Mouse (Mus musculus) bone marrow, adult 2 months (tissue): Measurements from ENCODE around the gene Srgap3. TPM values are rescaled to one million over a fixed set of nuclear protein-coding genes. Genes with fewer than 3 reads are reported as not detected.

Experiments used
- H3K27ac ChIP-seq: fragments of 200-500 bp; 2 replicates; pipeline ENCODE4 v1.5.1; 2012; ENCODE audit warnings: low read depth, mild to moderate bottlenecking, control low read depth, inconsistent platforms, low read length; ENCODE audit not compliant: control insufficient read depth, poor library complexity, insufficient read depth
- H3K4me1 ChIP-seq: fragments of 200-500 bp; 2 replicates; pipeline ENCODE4 v1.6.1; 2011; ENCODE audit warnings: low read length; ENCODE audit not compliant: control insufficient read depth, insufficient read depth
- H3K4me3 ChIP-seq: fragments of 200-500 bp; replicated peaks from 2 replicates; pipeline ENCODE3; 2011; ENCODE audit warnings: mild to moderate bottlenecking, low read depth, low read length, control low read depth; ENCODE audit not compliant: control insufficient read depth
- CTCF ChIP-seq: fragments of 200-500 bp; IDR thresholded peaks from 2 replicates; pipeline ENCODE4 v1.5.1; 2011; ENCODE audit warnings: low read length, control low read depth; ENCODE audit not compliant: control insufficient read depth, insufficient read depth
- POLR2A ChIP-seq: fragments of 200-500 bp; IDR thresholded peaks from 2 replicates; pipeline ENCODE4 v1.6.1; 2011; ENCODE audit warnings: low read depth, mild to moderate bottlenecking, control low read depth, low read length, borderline replicate concordance; ENCODE audit not compliant: control insufficient read depth
- WGBS: fragments of 180-500 bp; shearing (Covaris S2); methylation state at CpG from one replicate; pipeline ENCODE4 v1.1.7; 2018; 5-methylcytosine and 5-hydroxymethylcytosine counted together
- polyA plus RNA-seq: library from polyadenylated mRNA; stranded (reverse); fragments of >200 nt; gene quantifications from 2 replicates; pipeline ENCODE4 v1.2.4, GENCODE M21; 2011; ENCODE audit warnings: low replicate concordance; ENCODE audit not compliant: missing spikeins, insufficient read depth, insufficient read length

Gene Srgap3
- polyA plus RNA-seq, 1 experiment, result 6.0 TPM

DNA sequence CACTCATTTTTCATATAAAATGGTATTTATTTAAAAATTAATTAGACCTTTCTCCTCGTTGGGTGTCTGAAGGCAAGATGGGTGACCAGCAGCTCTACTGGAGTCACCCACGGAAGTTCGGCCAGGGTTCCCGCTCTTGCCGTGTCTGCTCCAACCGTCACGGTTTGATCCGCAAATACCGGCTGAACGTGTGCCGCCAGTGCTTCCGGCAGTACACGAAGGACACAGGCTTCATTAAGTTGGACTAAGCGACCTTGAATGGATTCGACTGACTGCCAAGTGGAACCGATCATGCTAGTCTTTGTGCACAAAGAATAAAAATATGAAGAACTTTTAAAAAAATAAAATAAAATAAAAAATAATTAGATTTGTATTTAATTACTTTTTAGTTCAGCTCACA, 29.1 kb upstream of the Srgap3 start:
- Histone ChIP-seq H3K27ac (no peak overlapping the region), H3K4me1 (no peaks in the 10 kb centered on the region), H3K4me3 (no peak overlapping the region)
- 89% methylated on average over 16 of the region's 16 CpGs for WGBS
- TF ChIP-seq POLR2A, result no peak
- TF ChIP-seq CTCF, result no peak

DNA sequence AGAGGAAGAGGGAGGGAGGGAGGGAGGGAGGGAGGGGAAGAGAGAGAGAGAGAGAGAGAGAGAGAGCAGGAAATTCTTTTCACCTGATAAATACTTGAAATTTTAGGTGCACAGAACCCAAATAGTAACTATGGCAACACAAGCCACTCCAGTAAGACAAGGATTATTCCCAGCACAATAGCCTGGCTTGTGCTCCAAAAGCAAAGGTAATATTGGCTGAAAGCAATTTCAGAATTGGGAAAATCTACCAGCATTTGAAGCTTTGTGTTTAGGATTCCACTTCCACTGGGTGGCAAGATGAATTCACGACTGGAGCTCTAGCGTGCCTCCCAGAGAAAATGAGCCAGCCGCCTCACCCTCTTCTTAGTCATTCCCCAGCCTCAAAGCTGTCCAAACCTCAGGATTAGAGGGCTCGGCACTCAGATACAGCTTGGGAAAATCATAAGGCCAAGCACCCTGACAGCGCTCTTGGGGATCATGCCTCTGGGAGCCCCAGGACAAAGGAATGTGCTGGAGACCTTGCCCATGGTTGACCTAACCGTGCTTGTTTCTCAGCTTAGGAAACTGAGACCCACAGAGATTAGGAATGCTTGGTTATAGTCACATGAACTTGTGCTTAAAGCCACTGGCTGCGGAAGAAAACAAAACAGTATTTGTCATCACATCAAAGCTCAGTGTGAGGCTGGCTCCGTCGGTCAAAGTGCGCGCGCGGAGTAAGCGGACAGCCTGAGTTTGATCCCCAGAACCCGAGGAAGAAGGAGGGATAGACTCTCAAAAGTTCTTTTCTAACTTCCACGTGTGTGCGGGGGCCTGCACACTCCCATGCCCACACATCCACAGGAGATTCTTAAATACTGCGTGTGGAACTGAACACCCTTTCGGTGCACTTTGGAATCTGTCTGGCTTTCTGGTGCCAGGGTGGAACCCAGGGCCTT, 27.0 kb upstream of the Srgap3 start:
- TF ChIP-seq POLR2A, result no peak
- TF ChIP-seq CTCF, result no peak
- 88% methylated on average over 19 of the region's 19 CpGs for WGBS
- Histone ChIP-seq H3K4me1 (no peaks in the 10 kb centered on the region), H3K27ac (no peak overlapping the region), H3K4me3 (no peak overlapping the region)

DNA sequence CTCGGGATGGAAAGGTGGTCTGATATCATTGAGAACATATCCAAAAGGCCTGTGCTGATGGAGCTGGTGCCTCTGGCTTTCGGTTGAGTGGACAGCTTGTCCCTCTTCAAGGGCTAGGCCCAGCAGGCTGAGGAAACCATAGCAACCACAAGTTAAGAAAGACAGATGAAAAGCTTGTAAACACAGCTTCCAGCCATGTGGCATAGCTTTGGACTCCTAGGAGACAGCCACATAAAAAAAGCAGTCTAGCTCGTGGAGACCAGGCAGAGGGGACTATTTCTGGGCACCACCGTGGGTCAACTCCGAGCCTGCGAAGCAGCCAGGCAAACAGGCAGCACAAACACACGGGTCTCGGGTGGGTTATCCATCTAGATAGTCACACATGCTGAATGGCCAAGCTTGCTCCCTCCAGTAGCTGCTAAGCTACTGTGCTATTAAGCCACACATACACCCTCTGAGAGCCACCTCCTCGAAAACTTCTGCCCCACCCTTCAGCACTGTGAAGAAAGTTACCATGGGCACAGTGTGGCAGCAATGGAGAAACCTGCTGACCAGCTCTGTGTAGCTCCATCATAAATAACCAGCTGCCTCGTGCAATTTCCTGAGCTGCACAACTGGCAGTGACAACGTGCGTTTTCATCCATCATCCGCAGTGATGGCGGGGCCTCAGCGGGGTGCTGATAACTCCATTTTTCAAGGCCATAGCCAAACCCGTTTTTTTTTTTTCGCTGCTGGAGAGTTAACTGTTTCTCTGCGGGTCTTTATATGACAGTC, 26.0 kb upstream of the Srgap3 start:
- H3K4me1 ChIP-seq, result no peaks in the 10 kb centered on the region
- H3K27ac ChIP-seq, result no peak overlapping the region
- WGBS, result 28% methylated on average over 18 of the region's 18 CpGs
- H3K4me3 ChIP-seq, result no peak overlapping the region
- TF ChIP-seq POLR2A (no peak), CTCF (no peak)

GRCm38 (mm10) chr6:112972127-112972526, 25.1 kb upstream of the Srgap3 start:
- TF ChIP-seq POLR2A (no peak), CTCF (no peak)
- WGBS, result 78% methylated on average over 10 of the region's 10 CpGs
- Histone ChIP-seq H3K4me1 (no peaks in the 10 kb centered on the region), H3K27ac (no peak overlapping the region), H3K4me3 (no peak overlapping the region)

DNA sequence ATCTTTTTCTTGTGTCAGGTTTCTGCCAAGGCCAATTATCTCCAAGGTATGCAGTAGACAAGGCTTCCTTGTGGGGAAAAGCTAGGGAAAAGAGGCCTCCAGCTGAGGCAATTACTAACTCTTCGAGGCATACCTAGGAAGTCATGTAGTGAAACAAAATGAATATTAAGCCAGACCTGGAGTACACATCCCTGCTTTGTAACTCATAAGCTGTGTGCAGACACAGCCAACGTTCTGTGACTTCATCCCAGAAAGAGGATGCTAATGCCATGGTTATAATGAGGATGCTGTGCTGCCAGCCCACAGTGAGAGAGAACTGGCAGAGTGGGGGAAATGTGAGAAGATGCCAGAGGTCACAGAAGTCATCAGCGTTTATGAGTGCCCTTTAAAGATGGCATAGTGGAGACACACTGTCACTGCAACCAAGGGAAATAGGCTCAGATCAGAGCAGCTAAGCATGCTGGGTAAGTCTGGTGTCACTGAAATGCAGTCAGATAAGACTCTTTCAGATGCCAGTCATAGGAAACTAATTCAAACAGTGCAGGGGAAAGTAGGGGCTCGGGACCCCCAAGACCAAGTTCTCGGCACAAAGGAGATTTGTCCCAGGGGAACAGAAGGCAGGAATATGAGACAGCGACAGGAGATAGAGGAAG, 24.2 kb upstream of the Srgap3 start:
- WGBS, result 67% methylated on average over 6 of the region's 6 CpGs
- H3K4me1 ChIP-seq, result no peaks in the 10 kb centered on the region

DNA sequence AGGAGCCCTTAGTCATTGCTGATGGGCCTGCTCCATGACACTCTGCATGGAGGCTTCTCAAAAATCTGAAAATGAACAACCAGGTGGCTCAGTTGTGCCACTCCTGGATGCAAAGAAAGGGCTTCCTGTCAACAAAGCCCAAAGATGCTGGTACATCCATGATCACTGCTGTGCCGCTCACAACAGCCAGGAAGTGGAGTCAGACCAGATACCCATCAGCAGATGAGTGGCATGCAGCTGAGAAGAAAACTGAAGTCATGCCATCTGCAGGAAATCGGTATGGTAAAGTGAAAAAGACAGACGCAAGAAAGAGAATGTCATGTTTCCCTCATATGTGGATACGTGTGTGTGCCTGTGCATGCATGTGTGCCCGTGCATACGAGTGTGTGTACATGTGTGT, 20.3 kb upstream of the Srgap3 start:
- Histone ChIP-seq H3K4me3 (no peak overlapping the region), H3K27ac (no peak overlapping the region), H3K4me1 (no peaks in the 10 kb centered on the region)
- WGBS, result 58% methylated on average over 6 of the region's 6 CpGs
- TF ChIP-seq POLR2A (no peak), CTCF (no peak)

More for the DNA sequence above, 24.2 kb upstream of the Srgap3 start:
- H3K27ac ChIP-seq, result no peak overlapping the region
- TF ChIP-seq CTCF (no peak), POLR2A (no peak)
- no peak overlapping the region for H3K4me3 ChIP-seq

- WGBS, result 79% methylated on average over 6 of the region's 6 CpGs
- no peak for TF ChIP-seq POLR2A
- TF ChIP-seq CTCF, result no peak
- Histone ChIP-seq H3K27ac (no peak overlapping the region), H3K4me1 (no peaks in the 10 kb centered on the region), H3K4me3 (no peak overlapping the region)
Observed at GRCm38 (mm10) chr6:112958360-112958759, 11.3 kb upstream of the Srgap3 start.
